Mouse (Mus musculus) megakaryocyte, embryonic 14.5 days (primary cell): ENCODE results near the gene Mfsd5.

ENCODE experiments used
- FLI1 ChIP-seq: IDR thresholded peaks from 2 replicates; pipeline ENCODE4 v1.6.1; 2012; ENCODE audit warnings: low read length, inconsistent platforms, mixed read lengths
- GATA1 ChIP-seq: IDR thresholded peaks from 3 replicates; pipeline ENCODE4 v1.6.1; 2012; ENCODE audit warnings: mixed read lengths, low read length, inconsistent platforms, borderline replicate concordance

DNA sequence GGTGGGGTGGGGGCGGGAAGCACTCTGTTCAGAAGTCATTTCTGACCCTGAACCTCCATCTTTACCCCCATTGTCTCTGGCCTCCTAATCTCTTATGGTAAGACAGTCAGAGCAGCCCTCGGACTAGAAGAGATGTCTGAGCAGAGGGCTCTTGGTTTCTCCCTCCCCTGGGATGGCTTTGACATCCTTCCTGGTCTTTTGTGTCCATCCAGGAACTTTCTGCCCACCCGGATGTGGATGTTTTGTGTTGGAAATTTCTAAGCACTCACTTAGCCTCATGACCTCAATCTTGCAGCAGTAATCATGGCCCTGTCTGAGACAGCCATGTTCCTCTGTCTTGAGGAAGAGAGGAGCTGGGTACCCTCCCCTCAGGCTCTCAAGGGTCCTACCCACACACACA lies 7.8 kb upstream of the Mfsd5 start:
- TF ChIP-seq GATA1 (no peak), FLI1 (no peak)
